Mouse (Mus musculus) monocyte, adult 59 days (primary cell): Measurements from ENCODE around the gene Slc15a3. TPM values are rescaled to one million over a fixed set of nuclear protein-coding genes. Genes with fewer than 3 reads are reported as not detected.

Experiments
- total RNA-seq, 2 experiments: library from RNA; stranded (reverse); gene quantifications; one replicate each; pipeline ENCODE4 v1.2.4; 2023

The Slc15a3 gene
- total RNA-seq = 100 to 1,000 TPM; 139 to 150 TPM

GRCm38 (mm10) chr19:10839010-10839892 lies at the start of gene Slc15a3:
Gene Slc15a3, plus strand, starts transcription at chr19:10839727.

GRCm38 (mm10) chr19:10829436-10830175 lies 9.9 kb upstream of the Slc15a3 start, which contains the start of gene Cd6:
Gene Cd6, minus strand, starts transcription at chr19:10830058.

GRCm38 (mm10) chr19:10869886-10870527 lies 30.5 kb downstream of the Slc15a3 start, which contains the start of gene Tmem132a:
Gene Tmem132a, minus strand, starts transcription at chr19:10869940.

DNA sequence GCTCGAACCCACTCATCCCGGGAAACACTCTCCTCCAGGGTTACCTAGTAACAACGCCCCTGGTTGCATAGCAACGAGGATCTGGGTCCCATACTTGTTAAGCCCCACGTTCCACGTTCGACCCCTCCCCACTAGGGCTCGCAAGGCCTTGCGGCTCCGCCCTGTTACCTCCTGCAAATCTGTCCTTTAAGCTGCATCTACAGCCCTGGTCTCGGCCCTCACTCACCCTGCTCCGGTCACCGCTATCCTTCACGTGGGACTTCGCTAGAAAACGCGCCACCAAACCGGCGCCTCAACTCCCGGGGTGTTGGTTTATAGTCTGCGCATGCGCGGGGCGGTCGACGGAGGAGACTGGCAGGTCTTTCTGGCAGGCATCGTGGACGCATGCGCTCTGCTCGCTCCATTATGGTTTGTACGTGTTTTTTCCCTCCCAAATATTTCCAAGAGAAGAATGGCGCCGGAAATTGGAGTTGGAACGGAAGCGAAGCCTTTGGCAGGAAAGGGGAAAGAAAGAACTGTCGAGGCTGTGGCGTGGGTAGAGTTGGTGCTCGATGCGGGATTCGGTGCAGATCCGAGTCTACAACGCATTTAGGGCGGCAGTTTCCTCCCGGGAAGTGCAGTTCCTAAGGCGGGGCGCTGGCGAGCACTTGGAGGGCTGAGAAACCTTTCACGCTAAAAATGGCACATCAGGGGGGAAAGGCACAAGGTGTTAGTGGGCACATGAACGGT lies 42.1 kb downstream of the Slc15a3 start, which contains the start of gene Tmem109:
TSS of gene Tmem109 (minus strand) at position 576 of the 729 bp plus-strand sequence.

GRCm38 (mm10) chr19:10895016-10895528 lies 55.5 kb downstream of the Slc15a3 start, which contains the start of gene Prpf19:
Gene Prpf19, plus strand, starts transcription at chr19:10895231.

Other genes starting within 250 kb of the Slc15a3 start
- gene Ddb1, start 234.4 kb upstream of the Slc15a3 start, total RNA-seq = 100 to 1,000 TPM; 103 to 134 TPM
- gene Tkfc, start 234.1 kb upstream of the Slc15a3 start, total RNA-seq = 1 to 10 TPM; 4.3 to 4.7 TPM
- gene Vwce, start 205.5 kb upstream of the Slc15a3 start, total RNA-seq = not detected
- not detected for gene Pga5, start 161.7 kb upstream of the Slc15a3 start, total RNA-seq
- gene Vps37c, start 151.0 kb upstream of the Slc15a3 start, total RNA-seq = 10 to 100 TPM; 30.0 to 34.0 TPM
- gene Cd5, start 100.7 kb upstream of the Slc15a3 start, total RNA-seq = 1 to 10 TPM; 1.0 to 1.5 TPM
- under 1 TPM; 0.21 to 0.82 TPM for gene Cd6, start 9.7 kb upstream of the Slc15a3 start, total RNA-seq
- 1 to 10 TPM; 1.7 to 3.2 TPM for gene Tmem132a, start 30.2 kb downstream of the Slc15a3 start, total RNA-seq
- gene Tmem109, start 42.3 kb downstream of the Slc15a3 start, total RNA-seq = 10 to 100 TPM; 65.0 to 80.6 TPM
- gene Prpf19, start 55.5 kb downstream of the Slc15a3 start, total RNA-seq = 10 to 100 TPM; 76.7 to 80.8 TPM
- not detected for gene Zp1, start 80.9 kb downstream of the Slc15a3 start, total RNA-seq
- not detected for gene Ptgdr2, start 97.4 kb downstream of the Slc15a3 start, total RNA-seq
- 10 to 100 TPM; 27.2 to 34.8 TPM for gene Ccdc86, start 109.5 kb downstream of the Slc15a3 start, total RNA-seq
- gene Ms4a10, start 134.9 kb downstream of the Slc15a3 start, total RNA-seq = not detected
- not detected for gene Ms4a15, start 153.5 kb downstream of the Slc15a3 start, total RNA-seq
- not detected for gene Ms4a18, start 178.3 kb downstream of the Slc15a3 start, total RNA-seq
- 10 to 100 TPM; 89.5 to 96.5 TPM for gene Ms4a8a, start 241.4 kb downstream of the Slc15a3 start, total RNA-seq